Mouse (Mus musculus) right cerebral cortex, postnatal 14 days (tissue): ENCODE measurements around the gene Kmt2d.
"Not testable (repeated sequence)": the region's sequence is repeated elsewhere in the genome, so short reads cannot be mapped to it uniquely, and the experiment has no call there.

ENCODE experiments used
- DNase-seq: peaks from one replicate; pipeline ENCODE4 v3.0.0; 2022

Gene Kmt2d

DNA sequence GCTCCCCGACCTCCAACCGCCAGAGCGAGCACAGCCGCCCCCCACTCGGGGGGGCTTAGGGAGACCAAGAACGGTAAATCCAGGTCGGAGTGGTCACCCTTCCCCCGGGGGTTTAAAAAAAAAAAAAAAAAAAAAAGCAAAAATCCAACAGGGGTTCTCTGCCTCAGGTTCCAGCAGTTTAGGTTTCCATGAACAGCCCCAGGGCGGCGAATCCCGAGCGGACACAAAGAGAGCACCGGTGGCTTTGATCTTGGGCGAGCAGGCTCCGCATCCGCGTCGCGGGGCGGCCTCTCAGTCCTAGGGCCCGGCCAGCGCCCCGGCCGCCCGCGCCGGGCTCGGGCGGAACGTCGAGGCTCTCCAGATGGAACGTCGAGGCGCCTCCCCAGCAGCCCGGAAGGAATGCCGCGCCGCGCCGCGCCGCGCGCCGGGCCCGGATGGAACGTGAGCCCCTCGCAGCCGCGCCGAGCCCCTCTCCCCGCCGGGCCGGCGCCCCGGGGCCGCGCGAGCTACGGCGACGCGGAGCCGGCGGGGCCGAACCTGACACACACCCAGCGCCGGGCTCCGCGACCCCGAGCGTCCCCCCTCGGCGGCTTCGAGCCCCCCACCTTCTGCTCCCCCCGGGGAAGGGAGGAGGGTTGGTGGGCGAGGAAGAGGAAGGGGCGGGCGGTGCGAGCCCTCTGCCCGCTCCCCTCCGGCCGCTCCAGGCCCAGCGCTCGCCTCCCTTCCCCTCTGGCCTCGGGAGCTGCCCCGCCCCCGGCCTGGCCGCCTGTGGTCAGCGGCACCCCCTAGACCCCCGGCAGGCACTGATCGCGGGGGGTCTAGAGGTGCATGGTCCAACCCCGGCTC, at the start of gene Kmt2d:
Kmt2d (minus strand) TSS at position 135 of the 846 bp plus-strand sequence.
- DNase-seq: no peak

DNA sequence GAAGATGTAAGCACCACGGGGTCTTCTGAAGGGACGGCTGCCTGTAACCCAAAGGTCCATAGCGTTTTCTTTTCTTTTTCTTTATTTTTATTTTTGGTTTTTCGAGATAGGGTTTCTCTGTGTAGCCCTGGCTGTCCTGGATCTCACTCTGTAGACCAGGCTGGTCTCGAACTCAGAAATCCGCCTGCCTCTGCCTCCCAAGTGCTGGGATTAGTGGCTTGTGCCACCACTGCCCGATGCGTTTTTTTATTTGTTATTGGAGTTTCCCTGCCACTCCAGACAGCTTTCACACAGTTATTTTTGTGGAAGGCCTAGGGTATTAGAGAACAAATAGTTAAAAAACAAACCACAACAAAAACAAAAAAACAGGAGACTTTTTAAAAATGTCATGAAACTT, 47.5 kb upstream of the Kmt2d start:
- DNase-seq: not testable (repeated sequence)

GRCm38 (mm10) chr15:98917538-98918498, 46.8 kb upstream of the Kmt2d start, which contains the start of gene Lmbr1l:
Gene Lmbr1l, minus strand, starts transcription at chr15:98918231.
- DNase-seq: peak; percentile 98

DNA sequence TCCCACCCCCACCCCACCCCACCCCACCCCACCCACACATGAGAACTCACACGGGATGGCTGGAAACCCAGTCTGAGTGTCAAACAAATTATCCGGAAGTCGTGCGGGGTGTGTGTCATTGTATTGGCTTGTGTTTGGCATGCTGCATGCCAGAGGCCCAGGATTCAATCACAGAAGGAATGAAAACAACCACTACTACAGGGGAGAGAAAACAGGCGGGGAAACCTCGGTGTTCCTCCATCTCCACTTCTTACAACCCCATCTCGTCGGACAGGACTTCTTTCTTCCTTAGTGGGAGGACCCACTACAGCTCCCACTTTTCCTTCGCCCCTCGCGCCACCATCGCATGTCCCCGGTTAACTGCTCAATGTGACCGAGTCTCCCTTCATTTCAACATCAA, 46.1 kb upstream of the Kmt2d start:
- no peak for DNase-seq

DNA sequence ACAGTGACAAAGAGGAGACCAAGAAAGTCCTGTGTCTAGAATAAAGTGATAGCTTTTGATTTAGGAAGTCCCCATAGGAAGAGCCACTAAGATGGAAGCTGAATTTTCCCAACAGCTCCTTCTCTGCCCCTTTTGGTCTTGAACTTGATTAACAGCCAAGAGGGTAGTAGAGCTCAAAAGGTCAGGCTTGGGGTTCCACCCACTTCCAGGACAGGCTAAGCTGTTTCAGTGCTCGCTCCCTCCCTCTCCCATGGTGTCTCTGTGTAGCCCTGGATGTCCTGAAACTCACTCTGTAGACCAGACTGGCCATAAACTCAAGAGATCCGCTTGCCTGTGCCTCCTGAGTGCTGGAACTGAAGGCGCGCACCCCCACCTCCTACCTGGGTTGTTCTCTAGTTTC, 45.0 kb upstream of the Kmt2d start:
- DNase-seq: no peak

- DNase-seq: no peak
Measured at GRCm38 (mm10) chr15:98914903-98915302, 43.9 kb upstream of the Kmt2d start.

DNA sequence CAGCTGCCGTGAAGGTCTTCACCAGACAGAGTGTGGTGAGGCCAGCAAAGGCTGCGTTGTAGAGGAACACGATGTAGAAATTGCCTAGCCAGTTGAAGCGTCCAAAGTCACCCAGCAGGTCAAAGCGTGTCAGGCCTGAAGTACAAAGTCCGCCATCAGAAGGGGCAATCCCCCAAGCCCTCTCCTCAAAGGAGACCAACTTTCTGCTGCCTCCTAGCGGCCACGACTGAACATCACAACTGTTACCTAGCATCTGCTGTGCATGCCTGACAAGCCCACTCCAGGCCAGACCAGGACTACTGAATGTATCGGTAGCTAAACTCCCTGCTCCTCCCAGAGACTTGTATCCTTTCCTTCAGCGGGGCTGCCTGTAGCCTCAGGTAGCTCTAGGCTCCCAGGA, 33.7 kb upstream of the Kmt2d start:
- DNase-seq: no peak

- no peak for DNase-seq
Measured at GRCm38 (mm10) chr15:98902600-98902999, 31.6 kb upstream of the Kmt2d start.

DNA sequence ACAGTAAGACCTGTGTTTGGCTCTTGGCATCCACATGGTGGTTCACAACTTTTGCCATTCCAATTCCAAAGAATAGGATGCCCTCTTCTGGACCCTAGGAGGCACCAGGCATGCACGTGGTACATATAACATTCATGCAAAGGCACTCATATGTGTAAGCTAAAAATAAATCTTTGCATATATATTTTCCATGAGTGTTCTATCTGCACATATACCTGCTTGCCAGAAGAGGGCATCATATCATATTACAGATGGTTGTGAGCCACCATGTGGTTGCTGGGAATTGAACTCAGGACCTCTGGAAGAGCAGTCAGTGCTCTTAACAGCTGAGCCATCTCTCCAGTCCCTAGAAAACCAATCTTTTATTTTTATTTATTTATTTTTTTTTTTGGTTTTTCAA, 30.5 kb upstream of the Kmt2d start:
- DNase-seq: no peak

DNA sequence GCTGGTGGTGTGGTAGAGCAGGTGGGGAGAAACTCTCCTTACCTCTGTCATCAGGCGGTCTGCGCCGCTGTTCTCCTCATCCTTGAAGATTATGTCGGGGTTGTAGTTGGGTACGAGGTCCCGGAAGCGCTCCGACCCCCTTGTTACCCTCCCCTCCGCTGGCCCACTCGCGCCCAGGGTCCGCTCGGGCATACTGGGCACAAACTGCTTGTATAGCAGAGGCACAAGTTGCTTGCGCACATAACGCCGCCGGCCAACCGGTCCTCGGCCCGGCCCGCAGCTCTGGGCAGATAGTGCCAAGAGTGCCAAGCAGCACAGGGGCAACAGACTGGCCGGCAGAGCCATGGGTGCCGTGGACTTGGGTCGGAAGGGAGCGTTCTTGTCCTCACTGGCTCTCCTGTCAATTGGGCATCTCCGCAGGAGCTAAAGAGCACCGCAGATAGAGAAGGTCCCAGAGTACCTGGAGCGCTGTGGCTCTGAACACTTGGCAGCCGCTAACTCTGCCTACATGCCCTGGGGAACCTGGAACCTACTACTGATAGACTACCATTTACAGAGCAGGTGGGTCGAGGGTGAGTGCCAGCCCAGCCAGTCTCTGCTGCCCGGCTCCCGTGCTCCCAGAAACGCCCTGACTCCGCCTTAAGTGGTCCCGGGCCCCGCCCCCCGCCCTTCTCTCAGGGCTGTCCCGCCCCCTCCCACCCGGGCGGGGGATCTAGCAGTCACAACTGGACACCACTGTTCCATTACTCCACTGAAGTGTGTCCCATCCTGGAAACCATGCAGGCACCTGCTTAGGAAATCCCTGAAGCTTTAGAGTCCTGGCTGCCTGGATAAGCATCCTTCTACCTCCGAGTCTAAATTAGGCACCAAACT, 27.2 kb upstream of the Kmt2d start, which contains the start of gene Dhh:
Dhh (minus strand) TSS at position 613 of the 873 bp plus-strand sequence.
- DNase-seq: no peak

GRCm38 (mm10) chr15:98897495-98897894, 26.5 kb upstream of the Kmt2d start:
- no peak for DNase-seq

DNA sequence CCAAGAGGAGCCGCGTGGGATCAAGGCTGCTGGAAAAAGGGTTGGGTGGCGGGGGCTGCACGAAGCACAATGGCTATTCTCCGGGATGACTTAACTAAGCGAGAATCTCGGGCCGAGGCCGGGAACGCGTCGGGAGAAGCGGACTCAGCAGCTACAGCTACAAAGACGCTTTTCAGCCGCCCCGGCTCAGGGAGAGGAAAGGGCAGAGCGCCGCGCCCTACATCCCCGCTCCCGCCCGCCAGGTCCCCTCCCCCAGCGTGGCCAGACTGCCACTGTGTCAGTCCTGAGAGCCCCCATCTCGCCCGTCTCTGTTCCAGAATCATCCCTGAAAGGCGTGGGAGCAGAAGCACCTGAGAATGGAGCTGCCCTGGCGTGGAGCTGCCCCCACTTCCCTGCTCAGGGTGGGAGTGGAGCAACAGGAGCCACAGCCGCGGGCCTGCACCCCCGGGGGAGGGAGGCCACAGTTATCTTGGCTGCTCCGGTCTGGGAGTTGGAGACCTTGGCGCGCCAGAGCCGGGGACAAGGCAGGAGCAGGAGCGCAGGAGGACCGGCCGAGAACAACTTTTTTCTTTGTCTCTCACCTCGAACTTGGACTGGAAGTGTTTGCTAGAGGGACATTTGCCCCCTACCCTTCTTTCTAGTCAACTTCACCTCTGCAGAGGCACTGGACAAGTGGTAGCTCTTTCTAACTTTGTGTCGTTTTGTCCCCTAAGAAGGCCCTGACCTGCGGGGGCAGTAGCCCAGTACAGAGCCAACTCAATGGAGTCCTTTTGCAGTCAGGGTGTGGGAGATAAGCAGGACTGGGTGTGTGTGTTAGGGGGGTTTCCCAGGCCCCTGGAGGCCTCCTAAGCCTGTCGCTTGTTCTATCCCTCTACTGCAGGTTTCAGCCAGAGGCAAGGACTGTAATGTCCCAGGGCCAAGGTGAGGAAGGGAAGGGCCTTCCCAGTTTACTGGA, 24.9 kb upstream of the Kmt2d start:
- peak; percentile 34 for DNase-seq

GRCm38 (mm10) chr15:98894746-98895634, 24.0 kb upstream of the Kmt2d start:
- no peak for DNase-seq

- peak; percentile 49 for DNase-seq
Measured at GRCm38 (mm10) chr15:98893940-98894745, 23.1 kb upstream of the Kmt2d start, which contains the start of gene Rhebl1. Gene Rhebl1, minus strand, starts transcription at chr15:98894540.

- DNase-seq: no peak
Measured at GRCm38 (mm10) chr15:98893036-98893435, 22.0 kb upstream of the Kmt2d start.

DNA sequence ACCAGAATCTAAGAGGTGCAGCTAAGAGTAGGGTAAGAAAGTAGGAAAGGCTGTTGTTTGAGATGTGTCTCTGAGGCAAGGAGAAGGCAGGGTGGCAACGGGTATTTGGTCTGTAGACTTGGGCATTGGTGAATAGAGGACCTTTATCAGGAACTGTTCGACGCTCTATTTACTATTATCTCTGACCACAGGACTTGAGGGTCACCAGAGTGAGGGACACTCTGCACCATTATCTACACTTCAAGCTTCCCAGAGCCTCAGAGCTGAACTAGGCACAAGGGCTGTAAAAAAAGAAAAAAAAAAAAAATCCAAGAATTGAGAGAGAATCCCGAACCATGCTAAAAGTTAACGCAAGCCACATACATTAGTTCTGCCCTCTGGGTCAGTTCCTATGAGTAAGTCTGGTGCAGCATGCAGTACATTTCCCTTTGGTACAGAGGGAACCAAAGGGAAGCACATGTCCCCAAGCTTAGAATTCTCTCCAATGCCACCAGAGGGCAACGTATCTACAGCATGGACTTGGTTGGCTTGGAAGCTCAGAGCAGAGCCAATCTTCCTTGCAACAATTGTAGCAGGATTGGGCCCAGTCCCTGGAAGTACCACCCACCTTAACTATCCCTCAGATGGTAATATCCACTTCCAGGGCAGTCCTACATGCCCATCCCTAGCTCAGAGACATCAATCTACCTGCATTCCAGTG, 21.1 kb upstream of the Kmt2d start:
- DNase-seq: peak; percentile 48

GRCm38 (mm10) chr15:98891198-98891742, 20.3 kb upstream of the Kmt2d start:
- DNase-seq: peak; percentile 30

DNA sequence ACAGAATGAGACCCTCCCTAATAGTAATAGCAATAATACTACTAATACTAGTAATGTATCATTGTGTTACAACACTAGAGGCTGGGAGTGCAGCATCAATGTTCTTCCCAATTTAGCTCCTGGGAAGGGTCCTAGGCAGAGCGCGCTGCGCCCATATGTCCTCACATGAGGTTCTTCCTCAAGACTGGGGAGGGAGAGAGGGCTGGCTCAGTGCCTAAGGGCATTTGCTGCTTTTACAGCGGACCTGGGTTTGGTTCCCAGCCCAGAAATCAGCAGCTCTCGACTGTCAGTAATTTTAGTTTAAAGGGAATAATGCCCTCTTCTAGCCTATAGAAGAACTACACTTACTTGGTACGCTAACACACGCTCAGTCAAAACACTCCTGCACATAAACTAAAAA, 16.5 kb upstream of the Kmt2d start:
- no peak for DNase-seq
